Mouse (Mus musculus): ENCODE data around the gene Sec24a. TPM values are rescaled to one million over a fixed set of nuclear protein-coding genes. Genes with fewer than 3 reads are reported as not detected.
"Not testable (repeated sequence)": the region's sequence is repeated elsewhere in the genome, so short reads cannot be mapped to it uniquely, and the experiment has no call there.

Sec24a gene
- polyA plus RNA-seq, 1 experiment from 2014 or later, result 22.8 TPM

GRCm38 (mm10) chr11:51764816-51765215 lies 1.4 kb upstream of the Sec24a start:
- no peak overlapping the region for H3K9ac ChIP-seq (replicated peaks; ENCODE audit: low read depth, low read length)
- peaks cover 12% of the 10 kb centered on the region; the same call in 1 of the 2 replicates for H3K4me1 ChIP-seq (ENCODE audit: control insufficient read depth, insufficient read depth, low read length)
- H3K36me3 ChIP-seq (ENCODE audit: control insufficient read depth, insufficient read depth, low read length), result no peaks in the 10 kb centered on the region
- H3K9me3 ChIP-seq (ENCODE audit: control insufficient read depth, low read length), result no peaks in the 10 kb centered on the region
- H3K27me3 ChIP-seq (ENCODE audit: control insufficient read depth, insufficient read depth, low read length), result no peaks in the 10 kb centered on the region
- H3K4me3 ChIP-seq (ENCODE audit: low read depth, low read length), result no peak overlapping the region
- WGBS, result 95% methylated on average over 4 of the region's 4 CpGs
- H3K27ac ChIP-seq (ENCODE audit: low read depth, low read length), result no peak overlapping the region
- ATAC-seq (ENCODE audit: low read depth), result no peak
- peak overlapping the region; percentile 92; the same call in 1 of the 2 replicates for H3K4me2 ChIP-seq (ENCODE audit: low read depth, low read length)

- no peaks in the 10 kb centered on the region for H3K36me3 ChIP-seq (ENCODE audit: control insufficient read depth, insufficient read depth, low read length)
- no peak overlapping the region for H3K27ac ChIP-seq (ENCODE audit: low read depth, low read length)
- WGBS, result 6% methylated on average over 13 of the region's 13 CpGs
- no peaks in the 10 kb centered on the region for H3K27me3 ChIP-seq (ENCODE audit: control insufficient read depth, insufficient read depth, low read length)
- ATAC-seq (ENCODE audit: low read depth), result no peak
- peak overlapping the region; percentile 92 for H3K4me2 ChIP-seq (ENCODE audit: low read depth, low read length)
- no peaks in the 10 kb centered on the region for H3K9me3 ChIP-seq (ENCODE audit: control insufficient read depth, low read length)
- H3K4me3 ChIP-seq (ENCODE audit: low read depth, low read length), result peak overlapping the region; percentile 76
- H3K4me1 ChIP-seq (ENCODE audit: control insufficient read depth, insufficient read depth, low read length), result peaks cover 12% of the 10 kb centered on the region; the same call in 1 of the 2 replicates
- H3K9ac ChIP-seq (replicated peaks; ENCODE audit: low read depth, low read length), result peak overlapping the region; percentile 73
Observed at GRCm38 (mm10) chr11:51763955-51764354, 521 bp upstream of the Sec24a start.

DNA sequence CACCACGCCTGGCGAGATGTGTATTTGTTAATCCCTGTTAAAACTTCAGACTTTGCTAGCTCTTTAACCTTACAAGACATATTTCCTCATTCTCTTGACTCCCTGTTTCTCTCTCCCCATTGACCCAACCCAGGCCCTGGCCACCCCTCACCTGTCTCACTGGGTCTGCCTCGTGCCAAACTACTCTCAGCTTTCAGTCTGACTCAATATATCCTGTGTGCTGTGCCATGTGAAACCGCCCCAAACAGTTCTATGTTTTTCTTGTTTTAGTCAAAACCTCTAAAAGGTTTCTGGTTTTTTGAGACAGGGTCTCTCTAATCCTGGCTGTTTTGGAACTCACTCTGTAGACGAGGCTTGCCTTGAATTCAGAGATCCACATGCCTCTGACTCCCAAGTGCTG lies 2.2 kb downstream of the Sec24a start:
- ATAC-seq (ENCODE audit: low read depth), result no peak
- WGBS, result 85% methylated on average over 5 of the region's 5 CpGs
- Histone ChIP-seq H3K4me1 (ENCODE audit: control insufficient read depth, insufficient read depth, low read length) (peaks cover 16% of the 10 kb centered on the region; the same call in 1 of the 2 replicates), H3K4me2 (ENCODE audit: low read depth, low read length) (no peak overlapping the region), H3K27ac (ENCODE audit: low read depth, low read length) (no peak overlapping the region), H3K4me3 (ENCODE audit: low read depth, low read length) (no peak overlapping the region), H3K36me3 (ENCODE audit: control insufficient read depth, insufficient read depth, low read length) (no peaks in the 10 kb centered on the region), H3K9ac (replicated peaks; ENCODE audit: low read depth, low read length) (no peak overlapping the region), H3K27me3 (ENCODE audit: control insufficient read depth, insufficient read depth, low read length) (no peaks in the 10 kb centered on the region), H3K9me3 (ENCODE audit: control insufficient read depth, low read length) (no peaks in the 10 kb centered on the region)

- Histone ChIP-seq H3K36me3 (ENCODE audit: control insufficient read depth, insufficient read depth, low read length) (no peaks in the 10 kb centered on the region), H3K9me3 (ENCODE audit: control insufficient read depth, low read length) (no peaks in the 10 kb centered on the region), H3K4me2 (ENCODE audit: low read depth, low read length) (no peak overlapping the region), H3K4me1 (ENCODE audit: control insufficient read depth, insufficient read depth, low read length) (peaks cover 20% of the 10 kb centered on the region; the same call in 1 of the 2 replicates), H3K9ac (replicated peaks; ENCODE audit: low read depth, low read length) (no peak overlapping the region), H3K4me3 (ENCODE audit: low read depth, low read length) (no peak overlapping the region), H3K27ac (ENCODE audit: low read depth, low read length) (no peak overlapping the region), H3K27me3 (ENCODE audit: control insufficient read depth, insufficient read depth, low read length) (no peaks in the 10 kb centered on the region)
- no peak for ATAC-seq (ENCODE audit: low read depth)
- 90% methylated on average over 6 of the region's 6 CpGs for WGBS
Observed at GRCm38 (mm10) chr11:51759941-51760657, 3.3 kb downstream of the Sec24a start.

DNA sequence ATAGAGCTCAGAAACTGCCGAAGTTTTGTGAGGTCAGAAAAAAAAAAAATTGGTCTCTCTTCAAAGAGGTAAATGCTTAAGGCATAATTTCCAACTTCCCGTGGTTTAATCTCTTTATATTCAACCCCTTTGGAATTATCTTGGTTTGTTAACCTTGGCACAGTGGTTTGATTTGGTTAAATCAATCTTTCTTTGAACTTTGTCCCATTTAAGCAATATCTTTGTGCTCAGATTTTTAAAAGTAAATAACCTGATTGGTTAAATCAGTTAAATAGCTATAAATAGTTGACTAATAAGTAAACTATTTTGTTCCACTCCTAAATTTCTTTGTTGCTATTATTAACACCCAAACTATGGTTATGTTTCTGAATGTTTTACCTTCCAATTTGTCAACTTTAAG lies 4.2 kb downstream of the Sec24a start:
- H3K27ac ChIP-seq (ENCODE audit: low read depth, low read length), result no peak overlapping the region
- peaks cover 23% of the 10 kb centered on the region for H3K4me1 ChIP-seq (ENCODE audit: control insufficient read depth, insufficient read depth, low read length)
- 89% methylated on average over 2 of the region's 2 CpGs for WGBS

GRCm38 (mm10) chr11:51758207-51758606 lies 5.2 kb downstream of the Sec24a start:
- H3K9ac ChIP-seq (replicated peaks; ENCODE audit: low read depth, low read length); H3K27ac ChIP-seq (ENCODE audit: low read depth, low read length); ATAC-seq (ENCODE audit: low read depth); H3K27me3 ChIP-seq (ENCODE audit: control insufficient read depth, insufficient read depth, low read length); H3K4me3 ChIP-seq (ENCODE audit: low read depth, low read length); H3K36me3 ChIP-seq (ENCODE audit: control insufficient read depth, insufficient read depth, low read length); H3K4me2 ChIP-seq (ENCODE audit: low read depth, low read length); H3K9me3 ChIP-seq (ENCODE audit: control insufficient read depth, low read length): not testable (repeated sequence)
- WGBS, result 94% methylated on average over 5 of the region's 5 CpGs
- H3K4me1 ChIP-seq (ENCODE audit: control insufficient read depth, insufficient read depth, low read length), result peaks cover 21% of the 10 kb centered on the region

More for the DNA sequence above, 4.2 kb downstream of the Sec24a start:
- no peaks in the 10 kb centered on the region for H3K36me3 ChIP-seq (ENCODE audit: control insufficient read depth, insufficient read depth, low read length)
- H3K4me2 ChIP-seq (ENCODE audit: low read depth, low read length), result no peak overlapping the region
- no peaks in the 10 kb centered on the region for H3K9me3 ChIP-seq (ENCODE audit: control insufficient read depth, low read length)
- ATAC-seq (ENCODE audit: low read depth), result no peak
- H3K4me3 ChIP-seq (ENCODE audit: low read depth, low read length), result no peak overlapping the region
- no peak overlapping the region for H3K9ac ChIP-seq (replicated peaks; ENCODE audit: low read depth, low read length)
- H3K27me3 ChIP-seq (ENCODE audit: control insufficient read depth, insufficient read depth, low read length), result no peaks in the 10 kb centered on the region

GRCm38 (mm10) chr11:51757625-51758024 lies 5.8 kb downstream of the Sec24a start:
- ATAC-seq (ENCODE audit: low read depth), result no peak
- Histone ChIP-seq H3K4me1 (ENCODE audit: control insufficient read depth, insufficient read depth, low read length) (peaks cover 18% of the 10 kb centered on the region), H3K27ac (ENCODE audit: low read depth, low read length) (no peak overlapping the region), H3K36me3 (ENCODE audit: control insufficient read depth, insufficient read depth, low read length) (no peaks in the 10 kb centered on the region), H3K4me2 (ENCODE audit: low read depth, low read length) (no peak overlapping the region), H3K27me3 (ENCODE audit: control insufficient read depth, insufficient read depth, low read length) (no peaks in the 10 kb centered on the region), H3K9ac (replicated peaks; ENCODE audit: low read depth, low read length) (no peak overlapping the region), H3K4me3 (ENCODE audit: low read depth, low read length) (no peak overlapping the region), H3K9me3 (ENCODE audit: control insufficient read depth, low read length) (no peaks in the 10 kb centered on the region)
- 96% methylated on average over 5 of the region's 5 CpGs for WGBS

- Histone ChIP-seq H3K4me1 (ENCODE audit: control insufficient read depth, insufficient read depth, low read length) (peaks cover 18% of the 10 kb centered on the region), H3K36me3 (ENCODE audit: control insufficient read depth, insufficient read depth, low read length) (no peaks in the 10 kb centered on the region), H3K4me2 (ENCODE audit: low read depth, low read length) (peak overlapping the region; percentile 93), H3K9ac (replicated peaks; ENCODE audit: low read depth, low read length) (peak overlapping the region; percentile 95), H3K27me3 (ENCODE audit: control insufficient read depth, insufficient read depth, low read length) (no peaks in the 10 kb centered on the region), H3K27ac (ENCODE audit: low read depth, low read length) (peak overlapping the region; percentile 77; the same call in 1 of the 2 replicates), H3K9me3 (ENCODE audit: control insufficient read depth, low read length) (no peaks in the 10 kb centered on the region), H3K4me3 (ENCODE audit: low read depth, low read length) (peak overlapping the region; percentile 95)
- ATAC-seq (ENCODE audit: low read depth), result no peak
- WGBS, result 77% methylated on average over 11 of the region's 11 CpGs
Observed at GRCm38 (mm10) chr11:51757023-51757422, 6.4 kb downstream of the Sec24a start.

DNA sequence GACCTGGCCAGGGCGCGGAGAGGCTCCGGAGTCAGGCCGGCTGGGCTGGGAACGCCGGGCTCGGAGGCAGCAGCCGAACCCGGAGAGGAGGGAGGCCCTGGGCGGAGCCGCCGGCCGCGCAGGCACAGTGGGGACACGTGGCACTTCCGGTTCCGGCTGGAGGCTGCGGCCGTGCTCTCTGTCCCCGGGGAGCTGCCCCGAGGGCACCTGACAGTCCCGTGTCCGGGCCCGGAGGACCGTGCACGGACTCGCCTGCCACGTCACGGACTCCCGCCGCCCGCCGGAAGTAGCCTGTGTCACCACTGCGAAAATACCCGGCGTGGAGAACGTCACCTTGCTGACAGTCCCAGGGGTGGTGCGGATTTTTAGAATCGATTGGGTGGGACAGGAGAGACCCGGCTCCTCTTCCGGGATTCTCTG lies 7.1 kb downstream of the Sec24a start:
- peak overlapping the region; percentile 77 for H3K27ac ChIP-seq (ENCODE audit: low read depth, low read length)
- peak overlapping the region; percentile 93 for H3K4me2 ChIP-seq (ENCODE audit: low read depth, low read length)
- peaks cover 18% of the 10 kb centered on the region for H3K4me1 ChIP-seq (ENCODE audit: control insufficient read depth, insufficient read depth, low read length)
- peak overlapping the region; percentile 95 for H3K4me3 ChIP-seq (ENCODE audit: low read depth, low read length)
- H3K9me3 ChIP-seq (ENCODE audit: control insufficient read depth, low read length), result no peaks in the 10 kb centered on the region
- no peaks in the 10 kb centered on the region for H3K36me3 ChIP-seq (ENCODE audit: control insufficient read depth, insufficient read depth, low read length)
- ATAC-seq (ENCODE audit: low read depth), result peak; percentile 97
- WGBS, result 0% methylated on average over 34 of the region's 41 CpGs
- peak overlapping the region; percentile 95 for H3K9ac ChIP-seq (replicated peaks; ENCODE audit: low read depth, low read length)
- no peaks in the 10 kb centered on the region for H3K27me3 ChIP-seq (ENCODE audit: control insufficient read depth, insufficient read depth, low read length)
